In genomic region chr17:63421864-63422263, GRCm38 (mm10) we compare ENCODE assay signal across 31 mouse cellular contexts.
DNase-seq lines count a peak whose midpoint lies in the region; ATAC-seq and TF ChIP-seq lines count a peak whose summit lies in the region.
"Had no signal": no experiment of that assay in that cellular context is flagged by ENCODE, and none has a peak within 500 bp of the region (broad histone marks: within the 10 kb centered on the region; RNA-seq: fewer than 3 reads in every experiment).

No protein-coding gene starts in this region.

- H3K36me3 ChIP-seq in MEL (ENCODE audit: control insufficient read depth in 1 of 2, insufficient read depth in 2 of 2, low read length in 2 of 2) = no peaks in the 10 kb centered on the region
- no peaks in the 10 kb centered on the region; the same call in 1 of the 2 replicates for H3K36me3 ChIP-seq in liver, embryonic 11.5 days (ENCODE audit: control insufficient read depth, insufficient read depth, low read length)
- H3K36me3 ChIP-seq: hindbrain, embryonic 15.5 days; limb, embryonic 15.5 days; lung, embryonic 15.5 days; neural tube, embryonic 15.5 days had no signal

- no peaks in the 10 kb centered on the region for H3K9me3 ChIP-seq in MEL (replicated peaks; ENCODE audit: insufficient read depth, low read length)
- no peaks in the 10 kb centered on the region for H3K9me3 ChIP-seq in liver, embryonic 11.5 days (ENCODE audit: control insufficient read depth, low read length)
- H3K9me3 ChIP-seq: hindbrain, embryonic 15.5 days; limb, embryonic 10.5 days; limb, embryonic 15.5 days; lung, embryonic 15.5 days; neural tube, embryonic 15.5 days had no signal

- no peak overlapping the region for H3K9ac ChIP-seq in MEL (ENCODE audit: control insufficient read depth, low read depth, low read length, poor library complexity, severe bottlenecking)
- H3K9ac ChIP-seq in liver, embryonic 11.5 days (ENCODE audit: low read depth, low read length) = no peak overlapping the region
- H3K9ac ChIP-seq: heart, embryonic 12.5 days; hindbrain, embryonic 15.5 days; limb, embryonic 15.5 days; liver, embryonic 14.5 days; lung, embryonic 15.5 days; neural tube, embryonic 15.5 days had no signal

- DNase-seq in 3T3-L1 (ENCODE audit: low read depth, low spot score) (peak; percentile 7), 416B (ENCODE audit: low read depth) (peak; percentile 57), MEL (ENCODE audit: low read depth, low spot score) (peak; percentile 72)
- no peak for DNase-seq in cerebellum, adult 9-11 months
- no peak for DNase-seq in kidney, adult 8-10 months
- DNase-seq in liver, embryonic 11.5 days (ENCODE audit: low spot score) = no peak
- DNase-seq: adrenal gland, postnatal 10 days; cerebellum, adult 11 months; cerebellum, adult 9-10 months; gastrocnemius, postnatal 10 days; heart, postnatal 4 days; kidney, adult 11 months; kidney, postnatal 36 days; lung, postnatal 4 days; midbrain, embryonic 14.5 days; right cerebral cortex, postnatal 25 days; spleen, adult 18-20 months had no signal

- no peak for TF ChIP-seq RAD21 in MEL (IDR thresholded peaks at IDR 0.05; ENCODE audit: low read depth, low read length)

- no peak overlapping the region for H3K4me2 ChIP-seq in liver, embryonic 11.5 days
- H3K4me2 ChIP-seq: heart, embryonic 12.5 days; hindbrain, embryonic 15.5 days; limb, embryonic 15.5 days; lung, embryonic 15.5 days; neural tube, embryonic 15.5 days had no signal

- H3K79me2 ChIP-seq in MEL (ENCODE audit: control insufficient read depth, insufficient read depth, low read length, poor library complexity) = no peaks in the 10 kb centered on the region

- TF ChIP-seq POLR2A in MEL (IDR thresholded peaks at IDR 0.05; ENCODE audit: control insufficient read depth in 1 of 2, insufficient read depth in 1 of 2, low read depth in 1 of 2, low read length in 2 of 2, poor library complexity in 1 of 2) = no peak

- no peak overlapping the region for H3K27ac ChIP-seq in MEL (ENCODE audit: control insufficient read depth, low read depth, low read length)
- no peak overlapping the region for H3K27ac ChIP-seq in liver, embryonic 11.5 days (ENCODE audit: low read depth, low read length)
- H3K27ac ChIP-seq: hindbrain, embryonic 15.5 days; limb, embryonic 10.5 days; limb, embryonic 15.5 days; liver, embryonic 14.5 days; lung, embryonic 15.5 days; neural tube, embryonic 15.5 days had no signal

- TF ChIP-seq CTCF in MEL (IDR thresholded peaks at IDR 0.05 in 2 of 3, conservative IDR thresholded peaks at IDR 0.05 in 1 of 3; ENCODE audit: control insufficient read depth in 1 of 3, insufficient read depth in 1 of 3, low read depth in 2 of 3, low read length in 3 of 3, poor library complexity in 1 of 3, severe bottlenecking in 1 of 3) = no peak

- ATAC-seq in hematopoietic stem cell, adult 5-6 weeks (replicated peaks in 1 of 2; ENCODE audit: insufficient read depth in 1 of 2, low FRiP score in 2 of 2, low TSS enrichment in 1 of 2, low read depth in 1 of 2, poor library complexity in 2 of 2, severe bottlenecking in 2 of 2) = peak; percentile 93 to 99
- no peak for ATAC-seq in frontal cortex, adult (ENCODE audit: low TSS enrichment)
- no peak for ATAC-seq in liver, embryonic 11.5 days (replicated peaks; ENCODE audit: low FRiP score)
- ATAC-seq: CD4-positive, CD25-positive, alpha-beta regulatory T cell, adult 4 months; forebrain, embryonic 16.5 days; inflammation-experienced regulatory T-cells, adult 6 months; Patski had no signal

- WGBS in liver, embryonic 11.5 days = 70% methylated on average over 2 of the region's 2 CpGs

- no peak overlapping the region for H3K4me3 ChIP-seq in MEL (ENCODE audit: control insufficient read depth in 1 of 2, insufficient read depth in 1 of 2, low read depth in 2 of 2, low read length in 2 of 2)
- H3K4me3 ChIP-seq in liver, embryonic 11.5 days (ENCODE audit: low read depth, low read length) = no peak overlapping the region
- H3K4me3 ChIP-seq: erythroblast, embryonic 14.5 days; heart, embryonic 12.5 days; hindbrain, embryonic 15.5 days; limb, embryonic 10.5 days; limb, embryonic 15.5 days; lung, embryonic 15.5 days; neural tube, embryonic 15.5 days had no signal

- peaks cover 0 to 4% of the 10 kb centered on the region in 2 experiments; a peak in 1 of 4 replicates for H3K4me1 ChIP-seq in MEL (ENCODE audit: control insufficient read depth in 1 of 2, insufficient read depth in 2 of 2, low read length in 2 of 2)
- H3K4me1 ChIP-seq in liver, embryonic 11.5 days (replicated peaks; ENCODE audit: control insufficient read depth, insufficient read depth, low read length) = no peaks in the 10 kb centered on the region
- H3K4me1 ChIP-seq: heart, embryonic 12.5 days; hindbrain, embryonic 15.5 days; limb, embryonic 10.5 days; limb, embryonic 15.5 days; lung, embryonic 15.5 days; neural tube, embryonic 15.5 days had no signal

- no peaks in the 10 kb centered on the region for H3K27me3 ChIP-seq in MEL (ENCODE audit: control insufficient read depth in 1 of 2, insufficient read depth in 2 of 2, low read length in 2 of 2)
- no peaks in the 10 kb centered on the region for H3K27me3 ChIP-seq in liver, embryonic 11.5 days (replicated peaks; ENCODE audit: control insufficient read depth, insufficient read depth, low read length)
- H3K27me3 ChIP-seq: heart, embryonic 12.5 days; hindbrain, embryonic 15.5 days; limb, embryonic 15.5 days; lung, embryonic 15.5 days; neural tube, embryonic 15.5 days; Patski had no signal

- TF ChIP-seq EP300 in MEL (IDR thresholded peaks at IDR 0.05; ENCODE audit: low read depth in 1 of 2, low read length in 2 of 2) = no peak

TF ChIP-seq in MEL, 35 proteins besides CTCF, POLR2A, EP300 and RAD21:
- TF ChIP-seq POLR2AphosphoS5 (IDR thresholded peaks at IDR 0.05; ENCODE audit: borderline replicate concordance, low read depth, low read length) (no peak), MAX (IDR thresholded peaks at IDR 0.05; ENCODE audit: low read length) (no peak), RCOR1 (IDR thresholded peaks at IDR 0.05; ENCODE audit: low read depth, low read length) (no peak), NRF1 (IDR thresholded peaks at IDR 0.05; ENCODE audit: insufficient read depth, low read depth, low read length, poor library complexity, severe bottlenecking) (no peak), ETS1 (IDR thresholded peaks at IDR 0.05; ENCODE audit: low read depth, low read length) (no peak), TBP (IDR thresholded peaks at IDR 0.05; ENCODE audit: low read depth, low read length) (no peak), ZNF384 (IDR thresholded peaks at IDR 0.05; ENCODE audit: low read depth, low read length) (no peak), KAT2A (conservative IDR thresholded peaks at IDR 0.05; ENCODE audit: low read depth, low read length) (no peak), E2F4 (IDR thresholded peaks at IDR 0.05; ENCODE audit: borderline replicate concordance, low read depth, low read length) (no peak), CHD1 (IDR thresholded peaks at IDR 0.05; ENCODE audit: low read depth, low read length) (no peak), MAZ (IDR thresholded peaks at IDR 0.05; ENCODE audit: low read depth, low read length) (no peak), POLR2AphosphoS2 (IDR thresholded peaks at IDR 0.05; ENCODE audit: low read length) (no peak), CHD2 (IDR thresholded peaks at IDR 0.05; ENCODE audit: low read length) (no peak), ZMIZ1 (IDR thresholded peaks at IDR 0.05; ENCODE audit: low read depth, low read length) (no peak), TCF12 (IDR thresholded peaks at IDR 0.05; ENCODE audit: low read depth, low read length) (no peak), MYB (IDR thresholded peaks at IDR 0.05; ENCODE audit: low read depth, low read length) (no peak), MAFK (IDR thresholded peaks at IDR 0.05; ENCODE audit: borderline replicate concordance, low read depth, low read length) (no peak), USF2 (IDR thresholded peaks at IDR 0.05; ENCODE audit: borderline replicate concordance in 1 of 2, insufficient read depth in 1 of 2, low read depth in 1 of 2, low read length in 2 of 2) (no peak), GATA1 (IDR thresholded peaks at IDR 0.05; ENCODE audit: low read depth, low read length) (no peak)

Comparison
In these comparisons a context has a peak if more than half of its experiments do, and no peak if none do; other contexts are left out.
1. DNase-seq: peak in 3T3-L1 (single experiment), 416B (single experiment) and MEL (single experiment); none in cerebellum, adult 9-11 months (single experiment), kidney, adult 8-10 months (0 of 2) and liver, embryonic 11.5 days (single experiment).
2. ATAC-seq: peak in hematopoietic stem cell, adult 5-6 weeks (2 of 2); none in frontal cortex, adult (single experiment) and liver, embryonic 11.5 days (single experiment).